Mouse (Mus musculus): ENCODE data around the gene Retsat.

DNA sequence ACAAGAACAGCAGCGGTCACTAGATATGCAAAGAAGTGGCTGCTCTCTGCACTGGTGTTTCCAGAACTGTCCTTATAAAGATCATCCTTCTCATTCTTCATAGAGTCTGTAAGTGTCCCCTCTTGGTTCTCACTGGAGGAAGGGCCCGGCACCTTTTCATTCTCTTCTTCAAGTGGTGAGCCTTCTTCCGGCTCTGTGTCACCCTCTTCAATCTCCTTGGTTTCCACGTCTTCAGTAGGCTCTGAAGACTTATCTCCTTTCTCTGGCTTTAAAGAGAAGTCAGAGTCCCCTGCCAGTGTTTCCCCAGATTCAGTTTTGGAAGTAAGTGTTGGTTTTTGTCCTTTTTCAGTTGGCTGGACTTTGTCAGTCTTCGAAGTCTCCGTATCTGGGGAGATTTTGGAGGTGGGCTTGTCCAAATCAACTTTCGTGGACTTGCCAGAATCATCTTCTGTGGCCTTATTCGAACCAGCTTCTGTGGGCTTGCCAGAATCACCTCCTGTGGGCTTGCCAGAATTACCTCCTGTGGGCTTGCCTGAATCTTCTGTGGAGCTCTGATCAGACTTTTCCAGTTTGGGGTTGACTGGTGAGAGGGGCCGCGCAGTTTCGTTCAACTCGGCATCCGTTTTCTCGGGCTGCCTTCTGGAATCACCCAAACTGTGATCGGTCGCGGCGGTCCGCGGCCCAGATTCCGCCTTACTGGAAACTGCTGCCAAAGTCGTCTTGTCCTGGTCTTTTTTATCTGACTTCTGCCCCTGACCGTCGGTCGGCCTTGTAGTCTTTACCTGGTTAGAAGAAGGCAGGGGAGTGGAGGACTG lies 17.5 kb downstream of the Retsat start:
- TF ChIP-seq CTCF (conservative IDR thresholded peaks at IDR 0.05 in 1 of 2, IDR thresholded peaks at IDR 0.05 in 1 of 2; ENCODE audit: low read depth in 2 of 2, low read length in 2 of 2) (no peak), MAFK (IDR thresholded peaks at IDR 0.05; ENCODE audit: insufficient replicate concordance, low read length) (no peak), ZMIZ1 (IDR thresholded peaks at IDR 0.05; ENCODE audit: low read depth, low read length) (no peak), SMC3 (IDR thresholded peaks at IDR 0.05; ENCODE audit: low read depth, low read length) (no peak), E2F4 (IDR thresholded peaks at IDR 0.05; ENCODE audit: insufficient replicate concordance, low read depth, low read length) (no peak), POLR2A (IDR thresholded peaks at IDR 0.05; ENCODE audit: low read depth, low read length) (no peak)

Data from CH12.LX (cell line).